Mouse (Mus musculus): Measurements from ENCODE around the gene 4933411K16Rik. TPM values are rescaled to one million over a fixed set of nuclear protein-coding genes. Genes with fewer than 3 reads are reported as not detected.
A peak's percentile ranks its signal among the peaks of the same experiment; 100 is the strongest.
"Not testable (repeated sequence)": the region's sequence is repeated elsewhere in the genome, so short reads cannot be mapped to it uniquely, and the experiment has no call there.

Gene 4933411K16Rik
- polyA plus RNA-seq, 1 experiment = 0.30 TPM

GRCm38 (mm10) chr19:42075992-42076391 is 23.9 kb downstream of the 4933411K16Rik start:
- H3K79me2 ChIP-seq (ENCODE audit: control insufficient read depth, insufficient read depth) = no peaks in the 10 kb centered on the region
- TF ChIP-seq REST (IDR thresholded peaks at IDR 0.05; ENCODE audit: insufficient read depth, insufficient read length) (no peak), MAX (IDR thresholded peaks at IDR 0.05; ENCODE audit: low read depth) (no peak), MYOD1 (IDR thresholded peaks at IDR 0.05; ENCODE audit: control insufficient read depth in 1 of 3, insufficient read length in 2 of 3, low read depth in 2 of 3) (no peak), CEBPB (IDR thresholded peaks at IDR 0.05; ENCODE audit: insufficient read depth, poor library complexity, severe bottlenecking) (no peak), TCF12 (IDR thresholded peaks at IDR 0.05; ENCODE audit: insufficient read depth, poor library complexity, severe bottlenecking) (no peak), E2F4 (IDR thresholded peaks at IDR 0.05; ENCODE audit: insufficient read depth) (no peak), POLR2A (IDR thresholded peaks at IDR 0.05; ENCODE audit: insufficient read length, low read depth) (no peak), USF1 (IDR thresholded peaks at IDR 0.05; ENCODE audit: low read depth) (no peak), MYOG (IDR thresholded peaks at IDR 0.05; ENCODE audit: control insufficient read depth in 1 of 3, insufficient read depth in 1 of 3, insufficient read length in 2 of 3, low read depth in 2 of 3) (no peak), POLR2AphosphoS2 (IDR thresholded peaks at IDR 0.05; ENCODE audit: insufficient read length, low read depth) (no peak), TCF3 (IDR thresholded peaks at IDR 0.05; ENCODE audit: insufficient read length, low read depth) (no peak), SRF (IDR thresholded peaks at IDR 0.05; ENCODE audit: control insufficient read depth, insufficient read length, low read depth) (no peak)
- no peak overlapping the region for H3K4me2 ChIP-seq (ENCODE audit: low read depth)
- H3K4me3 ChIP-seq = no peak overlapping the region
- H3K27me3 ChIP-seq (ENCODE audit: control insufficient read depth, insufficient read depth, insufficient read length) = no peaks in the 10 kb centered on the region
- H3ac ChIP-seq (ENCODE audit: control insufficient read depth, insufficient read length) = no peak overlapping the region
- peaks cover 4% of the 10 kb centered on the region for H3K36me3 ChIP-seq (ENCODE audit: control insufficient read depth, insufficient read depth)

GRCm38 (mm10) chr19:42078566-42078965 is 26.5 kb downstream of the 4933411K16Rik start:
- Histone ChIP-seq H3K4me3 (no peak overlapping the region), H3K27me3 (ENCODE audit: control insufficient read depth, insufficient read depth, insufficient read length) (no peaks in the 10 kb centered on the region), H3ac (ENCODE audit: control insufficient read depth, insufficient read length) (no peak overlapping the region), H3K79me2 (ENCODE audit: control insufficient read depth, insufficient read depth) (no peaks in the 10 kb centered on the region), H3K4me2 (ENCODE audit: low read depth) (no peak overlapping the region), H3K36me3 (ENCODE audit: control insufficient read depth, insufficient read depth) (peaks cover 4% of the 10 kb centered on the region)
- no peak for TF ChIP-seq MYOG (IDR thresholded peaks at IDR 0.05; ENCODE audit: control insufficient read depth in 1 of 3, insufficient read depth in 1 of 3, insufficient read length in 2 of 3, low read depth in 2 of 3)
- no peak for TF ChIP-seq TCF12 (IDR thresholded peaks at IDR 0.05; ENCODE audit: insufficient read depth, poor library complexity, severe bottlenecking)
- no peak for TF ChIP-seq SRF (IDR thresholded peaks at IDR 0.05; ENCODE audit: control insufficient read depth, insufficient read length, low read depth)
- TF ChIP-seq REST (IDR thresholded peaks at IDR 0.05; ENCODE audit: insufficient read depth, insufficient read length) = no peak
- TF ChIP-seq POLR2A (IDR thresholded peaks at IDR 0.05; ENCODE audit: insufficient read length, low read depth) = no peak
- TF ChIP-seq POLR2AphosphoS2 (IDR thresholded peaks at IDR 0.05; ENCODE audit: insufficient read length, low read depth) = no peak
- no peak for TF ChIP-seq MYOD1 (IDR thresholded peaks at IDR 0.05; ENCODE audit: control insufficient read depth in 1 of 3, insufficient read length in 2 of 3, low read depth in 2 of 3)
- TF ChIP-seq USF1 (IDR thresholded peaks at IDR 0.05; ENCODE audit: low read depth) = no peak
- no peak for TF ChIP-seq E2F4 (IDR thresholded peaks at IDR 0.05; ENCODE audit: insufficient read depth)

GRCm38 (mm10) chr19:42079006-42079405 is 27.0 kb downstream of the 4933411K16Rik start:
- Histone ChIP-seq H3ac (ENCODE audit: control insufficient read depth, insufficient read length) (no peak overlapping the region), H3K4me2 (ENCODE audit: low read depth) (peak overlapping the region; percentile 91), H3K36me3 (ENCODE audit: control insufficient read depth, insufficient read depth) (peaks cover 4% of the 10 kb centered on the region), H3K4me3 (no peak overlapping the region), H3K79me2 (ENCODE audit: control insufficient read depth, insufficient read depth) (no peaks in the 10 kb centered on the region), H3K27me3 (ENCODE audit: control insufficient read depth, insufficient read depth, insufficient read length) (no peaks in the 10 kb centered on the region)
- no peak for TF ChIP-seq MYOG (IDR thresholded peaks at IDR 0.05; ENCODE audit: control insufficient read depth in 1 of 3, insufficient read depth in 1 of 3, insufficient read length in 2 of 3, low read depth in 2 of 3)
- TF ChIP-seq TCF12 (IDR thresholded peaks at IDR 0.05; ENCODE audit: insufficient read depth, poor library complexity, severe bottlenecking) = no peak

GRCm38 (mm10) chr19:42079950-42080349 is 27.9 kb downstream of the 4933411K16Rik start:
- TF ChIP-seq MYOG (IDR thresholded peaks at IDR 0.05; ENCODE audit: control insufficient read depth in 1 of 3, insufficient read depth in 1 of 3, insufficient read length in 2 of 3, low read depth in 2 of 3) (no peak), USF1 (IDR thresholded peaks at IDR 0.05; ENCODE audit: low read depth) (peak; percentile 82), MYOD1 (IDR thresholded peaks at IDR 0.05; ENCODE audit: control insufficient read depth in 1 of 3, insufficient read length in 2 of 3, low read depth in 2 of 3) (peak in 1 of 3 experiments; percentile 1), TCF12 (IDR thresholded peaks at IDR 0.05; ENCODE audit: insufficient read depth, poor library complexity, severe bottlenecking) (no peak), CEBPB (IDR thresholded peaks at IDR 0.05; ENCODE audit: insufficient read depth, poor library complexity, severe bottlenecking) (peak; percentile 64; the same call in 1 of the 2 replicates), E2F4 (IDR thresholded peaks at IDR 0.05; ENCODE audit: insufficient read depth) (no peak), REST (IDR thresholded peaks at IDR 0.05; ENCODE audit: insufficient read depth, insufficient read length) (no peak)
- Histone ChIP-seq H3ac (ENCODE audit: control insufficient read depth, insufficient read length) (no peak overlapping the region), H3K27me3 (ENCODE audit: control insufficient read depth, insufficient read depth, insufficient read length) (no peaks in the 10 kb centered on the region), H3K36me3 (ENCODE audit: control insufficient read depth, insufficient read depth) (peaks cover 4% of the 10 kb centered on the region), H3K4me2 (ENCODE audit: low read depth) (peak overlapping the region; percentile 91), H3K4me3 (no peak overlapping the region), H3K79me2 (ENCODE audit: control insufficient read depth, insufficient read depth) (no peaks in the 10 kb centered on the region)

- H3K4me3 ChIP-seq = no peak overlapping the region
- no peaks in the 10 kb centered on the region for H3K27me3 ChIP-seq (ENCODE audit: control insufficient read depth, insufficient read depth, insufficient read length)
- peak overlapping the region; percentile 91 for H3K4me2 ChIP-seq (ENCODE audit: low read depth)
- H3K79me2 ChIP-seq (ENCODE audit: control insufficient read depth, insufficient read depth) = no peaks in the 10 kb centered on the region
- no peak overlapping the region for H3ac ChIP-seq (ENCODE audit: control insufficient read depth, insufficient read length)
- H3K36me3 ChIP-seq (ENCODE audit: control insufficient read depth, insufficient read depth) = no peaks in the 10 kb centered on the region
- TF ChIP-seq TCF12 (IDR thresholded peaks at IDR 0.05; ENCODE audit: insufficient read depth, poor library complexity, severe bottlenecking) (no peak), CEBPB (IDR thresholded peaks at IDR 0.05; ENCODE audit: insufficient read depth, poor library complexity, severe bottlenecking) (no peak), POLR2AphosphoS2 (IDR thresholded peaks at IDR 0.05; ENCODE audit: insufficient read length, low read depth) (no peak), MYOD1 (IDR thresholded peaks at IDR 0.05; ENCODE audit: control insufficient read depth in 1 of 3, insufficient read length in 2 of 3, low read depth in 2 of 3) (no peak), E2F4 (IDR thresholded peaks at IDR 0.05; ENCODE audit: insufficient read depth) (no peak), MAX (IDR thresholded peaks at IDR 0.05; ENCODE audit: low read depth) (no peak), SRF (IDR thresholded peaks at IDR 0.05; ENCODE audit: control insufficient read depth, insufficient read length, low read depth) (no peak), POLR2A (IDR thresholded peaks at IDR 0.05; ENCODE audit: insufficient read length, low read depth) (no peak), USF1 (IDR thresholded peaks at IDR 0.05; ENCODE audit: low read depth) (no peak), REST (IDR thresholded peaks at IDR 0.05; ENCODE audit: insufficient read depth, insufficient read length) (no peak), TCF3 (IDR thresholded peaks at IDR 0.05; ENCODE audit: insufficient read length, low read depth) (no peak), MYOG (IDR thresholded peaks at IDR 0.05; ENCODE audit: control insufficient read depth in 1 of 3, insufficient read depth in 1 of 3, insufficient read length in 2 of 3, low read depth in 2 of 3) (no peak)
These were observed 28.4 kb downstream of the 4933411K16Rik start for GRCm38 (mm10) chr19:42080469-42080868.

- not testable (repeated sequence) for H3K79me2 ChIP-seq (ENCODE audit: control insufficient read depth, insufficient read depth); H3K4me3 ChIP-seq; H3K36me3 ChIP-seq (ENCODE audit: control insufficient read depth, insufficient read depth); H3ac ChIP-seq (ENCODE audit: control insufficient read depth, insufficient read length); H3K4me2 ChIP-seq (ENCODE audit: low read depth); H3K27me3 ChIP-seq (ENCODE audit: control insufficient read depth, insufficient read depth, insufficient read length)
These were observed 29.6 kb downstream of the 4933411K16Rik start for GRCm38 (mm10) chr19:42081613-42082012.

Data from myocyte (in vitro differentiated cells).